Mouse (Mus musculus): ENCODE data around the gene Tmed11. TPM values are rescaled to one million over a fixed set of nuclear protein-coding genes. Genes with fewer than 3 reads are reported as not detected.
"Not testable (repeated sequence)": the region's sequence is repeated elsewhere in the genome, so short reads cannot be mapped to it uniquely, and the experiment has no call there.

Gene Tmed11
- polyA plus RNA-seq, 1 experiment from 2014 or later, result not detected

- H3K4me2 ChIP-seq; H3K27ac ChIP-seq (ENCODE audit: low read depth, low read length); ATAC-seq (replicated peaks; ENCODE audit: insufficient number of reproducible peaks, low FRiP score, low TSS enrichment); H3K4me1 ChIP-seq (ENCODE audit: control insufficient read depth, insufficient read depth, low read length); H3K27me3 ChIP-seq (ENCODE audit: control insufficient read depth, insufficient read depth, low read length); H3K4me3 ChIP-seq (ENCODE audit: low read depth, low read length); H3K9ac ChIP-seq (ENCODE audit: low read depth, low read length); H3K36me3 ChIP-seq (ENCODE audit: control insufficient read depth, insufficient read depth, low read length); H3K9me3 ChIP-seq (replicated peaks; ENCODE audit: control insufficient read depth, low read length): not testable (repeated sequence)
- 80% methylated on average over 4 of the region's 4 CpGs for WGBS (ENCODE audit: insufficient replicate concordance)
Observed at GRCm38 (mm10) chr5:108751258-108751657, 43.9 kb downstream of the Tmed11 start.

GRCm38 (mm10) chr5:108750328-108751210, 44.6 kb downstream of the Tmed11 start:
- Histone ChIP-seq H3K9me3 (replicated peaks; ENCODE audit: control insufficient read depth, low read length) (no peaks in the 10 kb centered on the region), H3K36me3 (ENCODE audit: control insufficient read depth, insufficient read depth, low read length) (no peaks in the 10 kb centered on the region), H3K4me2 (peak overlapping the region; percentile 27), H3K4me3 (ENCODE audit: low read depth, low read length) (no peak overlapping the region), H3K27ac (ENCODE audit: low read depth, low read length) (0 out of 2 replicates have a peak overlapping the region, but pooled peaks have one; percentile 29), H3K4me1 (ENCODE audit: control insufficient read depth, insufficient read depth, low read length) (no peaks in the 10 kb centered on the region), H3K27me3 (ENCODE audit: control insufficient read depth, insufficient read depth, low read length) (no peaks in the 10 kb centered on the region), H3K9ac (ENCODE audit: low read depth, low read length) (no peak overlapping the region)
- ATAC-seq (replicated peaks; ENCODE audit: insufficient number of reproducible peaks, low FRiP score, low TSS enrichment), result peak; percentile 77
- WGBS (ENCODE audit: insufficient replicate concordance), result 68% methylated on average over 5 of the region's 5 CpGs

GRCm38 (mm10) chr5:108744629-108745028, 50.5 kb downstream of the Tmed11 start:
- H3K36me3 ChIP-seq (ENCODE audit: control insufficient read depth, insufficient read depth, low read length), result no peaks in the 10 kb centered on the region
- ATAC-seq (replicated peaks; ENCODE audit: insufficient number of reproducible peaks, low FRiP score, low TSS enrichment), result no peak
- WGBS (ENCODE audit: insufficient replicate concordance), result 71% methylated on average over 3 of the region's 3 CpGs
- H3K27me3 ChIP-seq (ENCODE audit: control insufficient read depth, insufficient read depth, low read length), result no peaks in the 10 kb centered on the region
- H3K4me3 ChIP-seq (ENCODE audit: low read depth, low read length), result no peak overlapping the region
- H3K9ac ChIP-seq (ENCODE audit: low read depth, low read length), result no peak overlapping the region
- no peak overlapping the region for H3K4me2 ChIP-seq
- H3K4me1 ChIP-seq (ENCODE audit: control insufficient read depth, insufficient read depth, low read length), result no peaks in the 10 kb centered on the region
- no peak overlapping the region for H3K27ac ChIP-seq (ENCODE audit: low read depth, low read length)
- no peaks in the 10 kb centered on the region for H3K9me3 ChIP-seq (replicated peaks; ENCODE audit: control insufficient read depth, low read length)

- Histone ChIP-seq H3K27ac (ENCODE audit: low read depth, low read length) (no peak overlapping the region), H3K27me3 (ENCODE audit: control insufficient read depth, insufficient read depth, low read length) (no peaks in the 10 kb centered on the region), H3K9ac (ENCODE audit: low read depth, low read length) (no peak overlapping the region), H3K4me1 (ENCODE audit: control insufficient read depth, insufficient read depth, low read length) (no peaks in the 10 kb centered on the region), H3K9me3 (replicated peaks; ENCODE audit: control insufficient read depth, low read length) (no peaks in the 10 kb centered on the region), H3K36me3 (ENCODE audit: control insufficient read depth, insufficient read depth, low read length) (no peaks in the 10 kb centered on the region), H3K4me2 (no peak overlapping the region), H3K4me3 (ENCODE audit: low read depth, low read length) (no peak overlapping the region)
- WGBS (ENCODE audit: insufficient replicate concordance), result 61% methylated on average over 2 of the region's 2 CpGs
- no peak for ATAC-seq (replicated peaks; ENCODE audit: insufficient number of reproducible peaks, low FRiP score, low TSS enrichment)
Observed at GRCm38 (mm10) chr5:108743856-108744255, 51.3 kb downstream of the Tmed11 start.

- Histone ChIP-seq H3K27me3 (ENCODE audit: control insufficient read depth, insufficient read depth, low read length) (no peaks in the 10 kb centered on the region), H3K36me3 (ENCODE audit: control insufficient read depth, insufficient read depth, low read length) (no peaks in the 10 kb centered on the region), H3K4me3 (ENCODE audit: low read depth, low read length) (no peak overlapping the region), H3K9ac (ENCODE audit: low read depth, low read length) (no peak overlapping the region), H3K4me2 (no peak overlapping the region), H3K4me1 (ENCODE audit: control insufficient read depth, insufficient read depth, low read length) (no peaks in the 10 kb centered on the region), H3K9me3 (replicated peaks; ENCODE audit: control insufficient read depth, low read length) (no peaks in the 10 kb centered on the region), H3K27ac (ENCODE audit: low read depth, low read length) (no peak overlapping the region)
- ATAC-seq (replicated peaks; ENCODE audit: insufficient number of reproducible peaks, low FRiP score, low TSS enrichment), result no peak
- 73% methylated on average over 2 of the region's 2 CpGs for WGBS (ENCODE audit: insufficient replicate concordance)
Observed at GRCm38 (mm10) chr5:108742596-108742995, 52.6 kb downstream of the Tmed11 start.

GRCm38 (mm10) chr5:108741844-108742243, 53.3 kb downstream of the Tmed11 start:
- Histone ChIP-seq H3K27ac (ENCODE audit: low read depth, low read length) (no peak overlapping the region), H3K4me2 (no peak overlapping the region), H3K4me1 (ENCODE audit: control insufficient read depth, insufficient read depth, low read length) (no peaks in the 10 kb centered on the region), H3K4me3 (ENCODE audit: low read depth, low read length) (no peak overlapping the region), H3K9ac (ENCODE audit: low read depth, low read length) (no peak overlapping the region), H3K36me3 (ENCODE audit: control insufficient read depth, insufficient read depth, low read length) (no peaks in the 10 kb centered on the region), H3K27me3 (ENCODE audit: control insufficient read depth, insufficient read depth, low read length) (no peaks in the 10 kb centered on the region), H3K9me3 (replicated peaks; ENCODE audit: control insufficient read depth, low read length) (no peaks in the 10 kb centered on the region)
- no peak for ATAC-seq (replicated peaks; ENCODE audit: insufficient number of reproducible peaks, low FRiP score, low TSS enrichment)
- 75% methylated on average over 2 of the region's 2 CpGs for WGBS (ENCODE audit: insufficient replicate concordance)

GRCm38 (mm10) chr5:108727425-108727824, 67.7 kb downstream of the Tmed11 start:
- no peak for ATAC-seq (replicated peaks; ENCODE audit: insufficient number of reproducible peaks, low FRiP score, low TSS enrichment)
- WGBS (ENCODE audit: insufficient replicate concordance), result 88% methylated on average over 1 of the region's 1 CpGs

More at GRCm38 (mm10) chr5:108727425-108727824, 67.7 kb downstream of the Tmed11 start:
- H3K9me3 ChIP-seq (replicated peaks; ENCODE audit: control insufficient read depth, low read length), result no peaks in the 10 kb centered on the region
- H3K27me3 ChIP-seq (ENCODE audit: control insufficient read depth, insufficient read depth, low read length), result no peaks in the 10 kb centered on the region
- H3K4me2 ChIP-seq, result no peak overlapping the region
- no peak overlapping the region for H3K9ac ChIP-seq (ENCODE audit: low read depth, low read length)
- no peaks in the 10 kb centered on the region for H3K4me1 ChIP-seq (ENCODE audit: control insufficient read depth, insufficient read depth, low read length)
- no peak overlapping the region for H3K27ac ChIP-seq (ENCODE audit: low read depth, low read length)
- no peak overlapping the region for H3K4me3 ChIP-seq (ENCODE audit: low read depth, low read length)
- no peaks in the 10 kb centered on the region for H3K36me3 ChIP-seq (ENCODE audit: control insufficient read depth, insufficient read depth, low read length)

All from heart, embryonic 11.5 days (tissue).